Mouse (Mus musculus): ENCODE measurements around the gene Hdac11. TPM values are rescaled to one million over a fixed set of nuclear protein-coding genes. Genes with fewer than 3 reads are reported as not detected.
"Not testable (repeated sequence)": the region's sequence is repeated elsewhere in the genome, so short reads cannot be mapped to it uniquely, and the experiment has no call there.

The Hdac11 gene
- polyA plus RNA-seq, 1 experiment from 2014 or later, result 7.7 TPM

DNA sequence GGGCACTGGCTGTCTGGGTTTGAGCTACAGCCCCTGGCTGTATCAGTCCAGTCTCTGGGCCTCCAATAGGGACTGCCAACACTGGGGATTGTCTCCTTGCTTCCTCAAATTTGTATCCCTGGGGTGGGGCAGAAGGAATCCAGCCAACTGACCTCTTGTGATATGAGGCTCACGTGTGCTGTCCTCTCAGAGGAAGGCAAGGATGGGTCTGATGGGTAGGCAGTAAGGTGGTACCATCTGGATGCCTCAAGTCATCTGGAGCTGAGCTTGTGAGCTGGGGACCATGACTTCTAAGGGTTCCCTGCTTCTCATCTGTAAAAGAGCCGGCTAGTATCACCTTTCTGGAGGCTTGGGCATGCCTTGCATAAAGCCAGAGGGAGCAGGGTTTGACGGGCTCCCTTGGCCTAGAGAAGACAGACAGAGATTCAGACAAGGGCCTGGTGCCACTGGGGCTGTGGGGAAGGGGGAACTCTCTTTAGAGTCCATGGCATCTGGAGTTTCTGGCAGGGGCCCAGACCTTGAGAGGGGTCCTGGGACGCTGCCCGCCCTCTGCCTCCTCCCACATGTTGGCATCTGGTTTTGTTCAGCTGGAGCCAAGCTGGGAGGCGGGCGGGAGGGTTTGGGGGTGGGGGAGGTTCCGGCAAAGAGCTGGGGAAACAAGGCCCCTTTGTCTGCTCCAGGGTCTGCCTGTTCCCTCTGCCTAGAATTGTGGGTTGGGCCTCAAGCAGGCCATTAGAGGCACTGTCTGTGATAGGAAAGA is 44.1 kb downstream of the Hdac11 start:
- no peaks in the 10 kb centered on the region for H3K27me3 ChIP-seq (ENCODE audit: control insufficient read depth, insufficient read depth, low read depth, low read length)
- H3K27ac ChIP-seq (ENCODE audit: low read length), result no peak overlapping the region
- H3K4me3 ChIP-seq (ENCODE audit: low read length), result no peak overlapping the region
- no peaks in the 10 kb centered on the region for H3K9me3 ChIP-seq (ENCODE audit: control insufficient read depth, low read length)
- no peak overlapping the region for H3K4me2 ChIP-seq (ENCODE audit: low read depth, low read length)
- peak; percentile 59 for ATAC-seq (ENCODE audit: low read depth)
- no peak overlapping the region for H3K9ac ChIP-seq (ENCODE audit: low read length)
- H3K36me3 ChIP-seq (ENCODE audit: control insufficient read depth, insufficient read depth, low read length), result no peaks in the 10 kb centered on the region
- peaks cover 13% of the 10 kb centered on the region for H3K4me1 ChIP-seq (replicated peaks; ENCODE audit: control insufficient read depth, insufficient read depth, low read length)
- 26% methylated on average over 8 of the region's 8 CpGs for WGBS

DNA sequence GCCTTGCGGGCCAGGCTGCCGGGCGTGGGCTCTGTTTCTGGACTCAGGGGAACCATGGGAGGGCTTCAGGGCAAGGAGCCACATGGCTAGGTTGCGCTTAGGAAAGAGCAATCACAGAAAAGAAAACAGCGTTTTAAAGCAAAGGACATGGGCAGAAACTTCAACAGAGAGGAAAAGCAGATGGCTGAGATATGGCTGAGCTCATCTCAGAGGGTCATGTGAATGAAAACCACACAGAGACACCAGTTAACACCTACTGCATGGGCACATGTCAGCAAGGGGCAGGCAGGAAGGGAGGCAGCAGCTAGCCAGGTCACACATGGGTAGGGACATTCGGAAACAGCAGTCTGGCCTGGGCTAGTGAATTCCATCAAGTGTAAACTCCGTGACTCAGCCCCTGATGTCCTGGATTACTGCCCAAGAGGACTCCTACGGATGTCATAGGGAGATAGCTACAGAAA is 45.4 kb downstream of the Hdac11 start:
- Histone ChIP-seq H3K4me1 (replicated peaks; ENCODE audit: control insufficient read depth, insufficient read depth, low read length) (peaks cover 13% of the 10 kb centered on the region), H3K27me3 (ENCODE audit: control insufficient read depth, insufficient read depth, low read depth, low read length) (no peaks in the 10 kb centered on the region), H3K36me3 (ENCODE audit: control insufficient read depth, insufficient read depth, low read length) (no peaks in the 10 kb centered on the region), H3K9ac (ENCODE audit: low read length) (no peak overlapping the region), H3K4me3 (ENCODE audit: low read length) (no peak overlapping the region), H3K9me3 (ENCODE audit: control insufficient read depth, low read length) (no peaks in the 10 kb centered on the region), H3K27ac (ENCODE audit: low read length) (no peak overlapping the region), H3K4me2 (ENCODE audit: low read depth, low read length) (no peak overlapping the region)
- ATAC-seq (ENCODE audit: low read depth), result no peak
- WGBS, result 67% methylated on average over 8 of the region's 8 CpGs

DNA sequence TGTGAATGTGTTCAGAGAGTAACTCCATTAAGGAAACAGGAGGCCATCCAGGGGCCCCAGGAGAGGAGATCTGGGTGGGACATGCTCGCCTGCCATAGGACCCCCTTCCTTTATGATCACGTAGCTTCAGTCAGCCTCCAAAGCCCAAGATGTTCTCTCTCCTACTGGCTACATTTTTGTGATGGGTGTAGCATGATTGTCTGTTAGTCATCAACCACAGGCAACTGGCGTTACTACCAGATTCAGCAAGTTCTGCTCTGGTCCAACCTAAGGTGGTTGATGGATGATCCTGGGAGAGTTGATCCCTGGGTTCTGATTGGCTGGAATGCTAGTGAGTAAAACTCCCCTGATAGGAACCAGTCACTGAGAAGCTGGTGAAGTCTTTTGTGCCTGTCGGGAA is 46.1 kb downstream of the Hdac11 start:
- no peak overlapping the region for H3K4me3 ChIP-seq (ENCODE audit: low read length)
- no peak overlapping the region for H3K4me2 ChIP-seq (ENCODE audit: low read depth, low read length)
- H3K9ac ChIP-seq (ENCODE audit: low read length), result no peak overlapping the region
- H3K27me3 ChIP-seq (ENCODE audit: control insufficient read depth, insufficient read depth, low read depth, low read length), result no peaks in the 10 kb centered on the region
- no peaks in the 10 kb centered on the region for H3K36me3 ChIP-seq (ENCODE audit: control insufficient read depth, insufficient read depth, low read length)
- 66% methylated on average over 4 of the region's 4 CpGs for WGBS
- no peak overlapping the region for H3K27ac ChIP-seq (ENCODE audit: low read length)
- no peak for ATAC-seq (ENCODE audit: low read depth)
- peaks cover 13% of the 10 kb centered on the region for H3K4me1 ChIP-seq (replicated peaks; ENCODE audit: control insufficient read depth, insufficient read depth, low read length)
- H3K9me3 ChIP-seq (ENCODE audit: control insufficient read depth, low read length), result no peaks in the 10 kb centered on the region

DNA sequence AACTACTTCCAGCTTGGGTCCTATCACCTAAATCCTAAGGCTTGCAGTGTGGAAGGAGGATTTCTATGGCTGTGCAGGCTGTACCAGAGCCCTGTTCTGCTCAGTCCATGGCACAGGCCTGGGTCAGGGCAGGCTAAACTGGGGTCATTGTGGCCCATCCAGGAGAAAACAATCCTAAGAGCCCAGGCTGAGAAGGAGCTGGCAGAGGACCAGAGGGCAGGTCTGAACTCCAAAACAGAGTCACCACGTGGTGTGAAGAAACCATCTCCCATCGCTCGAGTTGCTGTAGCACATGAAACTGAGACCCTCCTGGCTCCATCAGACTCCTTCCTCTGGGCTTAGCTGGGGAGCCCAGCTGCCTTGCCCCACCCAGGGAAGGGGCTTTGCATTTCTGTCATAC is 48.9 kb downstream of the Hdac11 start:
- no peak overlapping the region for H3K4me2 ChIP-seq (ENCODE audit: low read depth, low read length)
- ATAC-seq (ENCODE audit: low read depth), result no peak
- no peak overlapping the region for H3K4me3 ChIP-seq (ENCODE audit: low read length)
- no peak overlapping the region for H3K27ac ChIP-seq (ENCODE audit: low read length)
- H3K9me3 ChIP-seq (ENCODE audit: control insufficient read depth, low read length), result no peaks in the 10 kb centered on the region
- H3K9ac ChIP-seq (ENCODE audit: low read length), result no peak overlapping the region
- WGBS, result 45% methylated on average over 3 of the region's 3 CpGs
- no peaks in the 10 kb centered on the region for H3K27me3 ChIP-seq (ENCODE audit: control insufficient read depth, insufficient read depth, low read depth, low read length)
- H3K36me3 ChIP-seq (ENCODE audit: control insufficient read depth, insufficient read depth, low read length), result no peaks in the 10 kb centered on the region
- H3K4me1 ChIP-seq (replicated peaks; ENCODE audit: control insufficient read depth, insufficient read depth, low read length), result peaks cover 12% of the 10 kb centered on the region

DNA sequence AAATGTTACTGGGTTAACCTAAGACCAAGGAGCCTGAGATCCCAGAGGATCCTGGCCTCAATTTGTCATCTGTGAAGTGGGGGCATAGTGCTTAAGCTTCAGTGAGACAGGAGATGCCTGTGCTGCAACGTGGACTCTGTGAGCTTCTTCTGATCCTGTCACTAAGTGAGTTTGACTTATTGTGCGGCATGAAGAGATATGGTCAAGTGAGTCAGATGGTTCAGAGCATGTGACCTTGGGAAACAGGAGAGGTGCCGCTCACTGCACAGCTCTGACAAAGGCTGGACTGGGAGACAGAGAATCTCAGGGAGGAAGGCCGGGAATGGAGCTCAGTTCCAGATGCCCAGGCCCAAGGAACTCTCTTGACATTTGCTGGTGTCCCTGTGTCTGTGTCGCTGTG is 49.3 kb downstream of the Hdac11 start:
- H3K9me3 ChIP-seq (ENCODE audit: control insufficient read depth, low read length), result no peaks in the 10 kb centered on the region
- H3K4me2 ChIP-seq (ENCODE audit: low read depth, low read length), result no peak overlapping the region
- H3K9ac ChIP-seq (ENCODE audit: low read length), result no peak overlapping the region
- no peaks in the 10 kb centered on the region for H3K36me3 ChIP-seq (ENCODE audit: control insufficient read depth, insufficient read depth, low read length)
- peaks cover 2% of the 10 kb centered on the region; the same call in 1 of the 2 replicates for H3K27me3 ChIP-seq (ENCODE audit: control insufficient read depth, insufficient read depth, low read depth, low read length)
- no peak for ATAC-seq (ENCODE audit: low read depth)
- peaks cover 7% of the 10 kb centered on the region for H3K4me1 ChIP-seq (replicated peaks; ENCODE audit: control insufficient read depth, insufficient read depth, low read length)
- 62% methylated on average over 5 of the region's 5 CpGs for WGBS
- no peak overlapping the region for H3K4me3 ChIP-seq (ENCODE audit: low read length)
- no peak overlapping the region for H3K27ac ChIP-seq (ENCODE audit: low read length)

DNA sequence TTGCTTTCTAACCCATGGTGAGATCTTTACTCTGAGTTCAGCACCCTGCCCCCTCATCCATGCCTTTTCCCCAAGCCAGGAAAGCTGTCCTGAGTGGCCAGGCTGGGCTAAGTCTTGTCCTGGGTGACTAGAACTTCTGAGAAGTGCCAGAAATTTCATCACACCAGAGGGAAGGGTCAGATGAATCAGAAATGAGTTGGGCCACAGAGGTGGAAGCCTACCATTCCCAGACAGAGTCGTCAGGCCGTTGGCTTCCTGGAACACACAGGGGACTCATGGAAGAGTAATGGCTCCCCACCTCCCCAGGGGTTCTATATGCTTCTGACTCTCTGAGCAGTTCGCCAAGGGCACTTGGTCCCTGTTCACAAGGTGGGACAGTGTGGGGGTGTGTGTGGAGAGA is 51.0 kb downstream of the Hdac11 start:
- Histone ChIP-seq H3K9me3 (ENCODE audit: control insufficient read depth, low read length) (no peaks in the 10 kb centered on the region), H3K27ac (ENCODE audit: low read length) (no peak overlapping the region), H3K9ac (ENCODE audit: low read length) (no peak overlapping the region), H3K27me3 (ENCODE audit: control insufficient read depth, insufficient read depth, low read depth, low read length) (peaks cover 2% of the 10 kb centered on the region; the same call in 1 of the 2 replicates), H3K4me1 (replicated peaks; ENCODE audit: control insufficient read depth, insufficient read depth, low read length) (peaks cover 1% of the 10 kb centered on the region; the same call in 1 of the 2 replicates), H3K4me2 (ENCODE audit: low read depth, low read length) (no peak overlapping the region), H3K4me3 (ENCODE audit: low read length) (no peak overlapping the region), H3K36me3 (ENCODE audit: control insufficient read depth, insufficient read depth, low read length) (no peaks in the 10 kb centered on the region)
- ATAC-seq (ENCODE audit: low read depth), result no peak
- 58% methylated on average over 3 of the region's 3 CpGs for WGBS

DNA sequence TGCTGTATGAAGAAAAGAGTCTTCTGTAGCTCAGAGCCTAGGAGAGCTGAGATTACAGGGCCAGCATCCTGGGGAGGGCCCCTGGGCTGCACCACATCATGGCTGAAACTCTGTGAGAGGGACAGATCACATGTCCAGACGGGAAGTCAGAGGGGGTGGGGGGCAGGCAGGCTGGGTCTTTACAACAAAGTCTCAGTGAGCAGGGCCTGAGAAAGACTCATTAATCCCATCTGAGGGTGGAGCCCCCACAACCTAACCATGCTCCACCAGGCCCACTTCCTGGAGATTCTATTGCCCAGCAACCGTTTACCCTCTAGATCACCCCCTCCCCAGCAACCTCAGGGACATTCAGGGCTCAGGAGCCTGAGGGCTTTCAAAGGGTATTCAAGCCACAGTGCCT is 53.3 kb downstream of the Hdac11 start:
- peaks cover 9% of the 10 kb centered on the region for H3K27me3 ChIP-seq (ENCODE audit: control insufficient read depth, insufficient read depth, low read depth, low read length)
- no peak overlapping the region for H3K4me2 ChIP-seq (ENCODE audit: low read depth, low read length)
- peaks cover 10% of the 10 kb centered on the region for H3K4me1 ChIP-seq (replicated peaks; ENCODE audit: control insufficient read depth, insufficient read depth, low read length)
- H3K4me3 ChIP-seq (ENCODE audit: low read length), result no peak overlapping the region
- no peak overlapping the region for H3K27ac ChIP-seq (ENCODE audit: low read length)
- no peaks in the 10 kb centered on the region for H3K9me3 ChIP-seq (ENCODE audit: control insufficient read depth, low read length)
- 25% methylated on average over 2 of the region's 2 CpGs for WGBS
- no peak overlapping the region for H3K9ac ChIP-seq (ENCODE audit: low read length)
- no peak for ATAC-seq (ENCODE audit: low read depth)
- no peaks in the 10 kb centered on the region for H3K36me3 ChIP-seq (ENCODE audit: control insufficient read depth, insufficient read depth, low read length)

DNA sequence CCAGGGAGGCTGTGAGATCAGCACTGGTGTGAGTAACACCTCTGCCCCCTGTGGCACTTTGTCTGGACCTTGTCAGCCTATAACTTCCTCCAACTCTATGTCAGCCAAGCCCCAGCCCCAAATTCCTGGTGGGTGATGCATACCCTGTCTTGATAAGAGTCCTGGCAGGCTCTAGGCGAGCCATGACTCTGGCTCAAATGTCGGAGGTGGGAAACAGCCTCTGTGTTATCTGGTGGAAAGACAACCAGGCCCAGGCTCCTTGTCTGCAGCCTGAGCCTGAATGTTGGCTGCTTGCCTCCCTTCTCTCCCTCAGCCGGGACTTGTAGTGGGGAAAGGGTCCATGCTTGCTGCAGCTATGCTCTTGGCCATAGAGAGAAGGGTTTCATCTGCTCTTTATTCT is 54.4 kb downstream of the Hdac11 start:
- H3K4me3 ChIP-seq (ENCODE audit: low read length), result no peak overlapping the region
- ATAC-seq (ENCODE audit: low read depth), result no peak

DNA sequence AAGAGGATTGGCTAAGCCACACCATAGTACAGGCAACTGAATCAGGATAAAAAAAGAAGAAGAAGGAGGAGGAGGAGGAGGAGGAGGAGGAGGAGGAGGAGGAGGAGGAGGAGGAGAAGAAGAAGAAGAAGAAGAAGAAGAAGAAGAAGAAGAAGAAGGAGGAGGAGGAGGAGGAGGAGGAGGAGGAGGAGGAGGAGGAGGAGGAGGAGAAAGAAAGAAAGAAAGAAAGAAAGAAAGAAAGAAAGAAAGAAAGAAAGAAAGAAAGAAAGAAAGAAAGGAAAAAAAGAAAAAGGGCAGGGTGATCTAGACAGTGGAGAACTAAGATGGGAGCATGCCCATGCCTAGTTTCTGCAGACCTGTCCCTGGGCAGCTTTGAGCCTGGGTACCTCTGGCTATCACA is 55.7 kb downstream of the Hdac11 start, which contains the start of gene Fbln2:
Fbln2 (plus strand) TSS at position 301 of the 400 bp plus-strand sequence.
- Histone ChIP-seq H3K4me2 (ENCODE audit: low read depth, low read length) (peak within 1 kb of the TSS; percentile 54), H3K4me1 (replicated peaks; ENCODE audit: control insufficient read depth, insufficient read depth, low read length) (peaks cover 10% of the 10 kb centered on the region), H3K4me3 (ENCODE audit: low read length) (peak within 1 kb of the TSS; percentile 39), H3K9ac (ENCODE audit: low read length) (peak within 1 kb of the TSS; percentile 56)
- not testable (repeated sequence) for H3K27ac ChIP-seq (ENCODE audit: low read length); ATAC-seq (ENCODE audit: low read depth); H3K27me3 ChIP-seq (ENCODE audit: control insufficient read depth, insufficient read depth, low read depth, low read length); H3K9me3 ChIP-seq (ENCODE audit: control insufficient read depth, low read length); H3K36me3 ChIP-seq (ENCODE audit: control insufficient read depth, insufficient read depth, low read length)

More for the DNA sequence above, 54.4 kb downstream of the Hdac11 start:
- Histone ChIP-seq H3K4me2 (ENCODE audit: low read depth, low read length) (no peak overlapping the region), H3K36me3 (ENCODE audit: control insufficient read depth, insufficient read depth, low read length) (no peaks in the 10 kb centered on the region), H3K9ac (ENCODE audit: low read length) (no peak overlapping the region), H3K27me3 (ENCODE audit: control insufficient read depth, insufficient read depth, low read depth, low read length) (peaks cover 9% of the 10 kb centered on the region), H3K9me3 (ENCODE audit: control insufficient read depth, low read length) (no peaks in the 10 kb centered on the region), H3K27ac (ENCODE audit: low read length) (no peak overlapping the region), H3K4me1 (replicated peaks; ENCODE audit: control insufficient read depth, insufficient read depth, low read length) (peaks cover 10% of the 10 kb centered on the region)
- 33% methylated on average over 3 of the region's 3 CpGs for WGBS

Measured in lung, embryonic 16.5 days (tissue).